Mouse (Mus musculus) G1E-ER4 (cell line): Measurements from ENCODE around the gene Cebpz. TPM values are rescaled to one million over a fixed set of nuclear protein-coding genes. Genes with fewer than 3 reads are reported as not detected.

Source experiments
- GATA1 ChIP-seq: IDR thresholded peaks from one replicate; pipeline ENCODE4 v1.8.0; 2012; ENCODE audit warnings: low read length, inconsistent platforms
- polyA plus RNA-seq: library from polyadenylated mRNA; stranded (reverse); fragments of >175 nt; gene quantifications from 2 replicates; pipeline ENCODE4 v1.2.3, GENCODE M21; 2012

Cebpz gene
- polyA plus RNA-seq, 1 experiment = 47.2 TPM

GRCm38 (mm10) chr17:78916369-78916813 lies 20.5 kb downstream of the Cebpz start, which contains the start of gene Cebpzos:
Gene Cebpzos (plus strand): TSS chr17:78916500.
- TF ChIP-seq GATA1 = no peak

GRCm38 (mm10) chr17:78915772-78916171 lies 21.1 kb downstream of the Cebpz start:
- no peak for TF ChIP-seq GATA1

- no peak for TF ChIP-seq GATA1
Observed at GRCm38 (mm10) chr17:78913921-78914320, 22.9 kb downstream of the Cebpz start.

- TF ChIP-seq GATA1 = no peak
Observed at GRCm38 (mm10) chr17:78912861-78913281, 24.0 kb downstream of the Cebpz start.

GRCm38 (mm10) chr17:78909374-78909773 lies 27.5 kb downstream of the Cebpz start:
- TF ChIP-seq GATA1 = no peak

- TF ChIP-seq GATA1 = no peak
Observed at GRCm38 (mm10) chr17:78906892-78907291, 30.0 kb downstream of the Cebpz start, which contains the start of gene Sult6b1. Gene Sult6b1 (minus strand): TSS chr17:78906992.

- no peak for TF ChIP-seq GATA1
Observed at GRCm38 (mm10) chr17:78903158-78903557, 33.7 kb downstream of the Cebpz start.

GRCm38 (mm10) chr17:78895394-78895793 lies 41.5 kb downstream of the Cebpz start:
- TF ChIP-seq GATA1 = no peak

- TF ChIP-seq GATA1 = no peak
Observed at GRCm38 (mm10) chr17:78894991-78895390, 41.9 kb downstream of the Cebpz start.

- no peak for TF ChIP-seq GATA1
Observed at GRCm38 (mm10) chr17:78891020-78891419, 45.8 kb downstream of the Cebpz start.

- no peak for TF ChIP-seq GATA1
Observed at GRCm38 (mm10) chr17:78889184-78889583, 47.7 kb downstream of the Cebpz start.

GRCm38 (mm10) chr17:78888554-78888953 lies 48.3 kb downstream of the Cebpz start:
- no peak for TF ChIP-seq GATA1

- TF ChIP-seq GATA1 = no peak
Observed at GRCm38 (mm10) chr17:78885286-78886065, 51.4 kb downstream of the Cebpz start.

GRCm38 (mm10) chr17:78883291-78883690 lies 53.6 kb downstream of the Cebpz start:
- TF ChIP-seq GATA1 = no peak

GRCm38 (mm10) chr17:78882401-78883112 lies 54.3 kb downstream of the Cebpz start, which contains the start of gene Eif2ak2:
Gene Eif2ak2 (minus strand): TSS chr17:78882573.
- no peak for TF ChIP-seq GATA1

- TF ChIP-seq GATA1 = no peak
Observed at GRCm38 (mm10) chr17:78881878-78882304, 55.0 kb downstream of the Cebpz start.

- TF ChIP-seq GATA1 = no peak
Observed at GRCm38 (mm10) chr17:78873886-78874285, 63.0 kb downstream of the Cebpz start.

Other genes starting within 250 kb of the Cebpz start
- 3.0 and 3.8 TPM in 2 replicates for gene Strn, start 199.9 kb downstream of the Cebpz start, polyA plus RNA-seq
- 1.5 and 5.1 TPM in 2 replicates for gene Heatr5b, start 101.7 kb downstream of the Cebpz start, polyA plus RNA-seq
- gene Gpatch11, start 101.5 kb downstream of the Cebpz start, polyA plus RNA-seq = 0.90 and 4.0 TPM in 2 replicates
- gene Eif2ak2, start 54.5 kb downstream of the Cebpz start, polyA plus RNA-seq = 15.3 and 21.7 TPM in 2 replicates
- not detected in 2 replicates for gene Sult6b1, start 30.1 kb downstream of the Cebpz start, polyA plus RNA-seq
- gene Cebpzos, start 20.6 kb downstream of the Cebpz start, polyA plus RNA-seq = 3.6 and 4.9 TPM in 2 replicates
- 1.1 and 3.0 TPM in 2 replicates for gene Ndufaf7, start 70 bp upstream of the Cebpz start, polyA plus RNA-seq
- not detected in 2 replicates for gene Prkd3, start 83.8 kb upstream of the Cebpz start, polyA plus RNA-seq
- not detected in 2 replicates for gene Qpct, start 114.8 kb upstream of the Cebpz start, polyA plus RNA-seq